Mouse (Mus musculus): ENCODE measurements at regions not wholly inside any gene's neighbourhood (a gene's known extent, or its start where the extent isn't known, plus 50 kb on each side); places are given as distances from the start of the nearest gene placed in this dataset.

DNA sequence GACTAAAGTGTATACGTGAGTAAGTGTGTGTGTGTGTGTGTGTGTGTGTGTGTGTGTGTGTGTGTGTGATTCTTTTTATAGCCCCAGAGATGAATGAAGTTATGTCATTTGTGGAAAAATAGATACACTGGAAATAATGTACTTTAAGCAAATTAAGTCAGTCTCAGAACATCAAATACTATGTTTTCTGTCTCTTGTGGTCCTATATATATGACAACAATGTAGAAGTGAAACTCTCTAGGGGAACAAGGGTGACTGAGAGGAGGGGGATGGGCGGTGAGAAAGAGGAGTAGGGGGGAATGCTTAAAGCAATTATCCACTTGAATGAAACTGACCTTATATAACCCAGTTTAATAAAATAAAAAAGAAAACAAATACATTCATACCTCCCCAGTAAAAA lies 285.5 kb downstream of the Pten start:
- Histone ChIP-seq H3K27ac (ENCODE audit: insufficient read depth, low read depth, low read length) (no peak overlapping the region), H3K36me3 (ENCODE audit: control insufficient read depth, insufficient read depth, low read length) (no peaks in the 10 kb centered on the region), H3K4me3 (ENCODE audit: insufficient read depth, low read depth, low read length) (no peak overlapping the region), H3K27me3 (replicated peaks; ENCODE audit: control insufficient read depth, insufficient read depth, low read length) (no peaks in the 10 kb centered on the region; the same call in 1 of the 2 replicates), H3K4me1 (ENCODE audit: control insufficient read depth, insufficient read depth, low read length) (no peaks in the 10 kb centered on the region)
- TF ChIP-seq POLR2A (IDR thresholded peaks at IDR 0.05; ENCODE audit: low read depth, low read length) (no peak), CTCF (conservative IDR thresholded peaks at IDR 0.05; ENCODE audit: insufficient read depth, insufficient read length, low read depth, low read length) (no peak)
- no peak for DNase-seq
- 86% methylated on average over 2 of the region's 2 CpGs for WGBS

- Histone ChIP-seq H3K4me3 (ENCODE audit: insufficient read depth, low read depth, low read length) (no peak overlapping the region), H3K27ac (ENCODE audit: insufficient read depth, low read depth, low read length) (no peak overlapping the region), H3K4me1 (ENCODE audit: control insufficient read depth, insufficient read depth, low read length) (no peaks in the 10 kb centered on the region), H3K27me3 (replicated peaks; ENCODE audit: control insufficient read depth, insufficient read depth, low read length) (no peaks in the 10 kb centered on the region; the same call in 1 of the 2 replicates), H3K36me3 (ENCODE audit: control insufficient read depth, insufficient read depth, low read length) (no peaks in the 10 kb centered on the region)
- TF ChIP-seq POLR2A (IDR thresholded peaks at IDR 0.05; ENCODE audit: low read depth, low read length) (no peak), CTCF (conservative IDR thresholded peaks at IDR 0.05; ENCODE audit: insufficient read depth, insufficient read length, low read depth, low read length) (no peak)
- no peak for DNase-seq
- WGBS, result 86% methylated on average over 3 of the region's 3 CpGs
Measured at GRCm38 (mm10) chr19:33043696-33044095, 286.4 kb downstream of the Pten start.

DNA sequence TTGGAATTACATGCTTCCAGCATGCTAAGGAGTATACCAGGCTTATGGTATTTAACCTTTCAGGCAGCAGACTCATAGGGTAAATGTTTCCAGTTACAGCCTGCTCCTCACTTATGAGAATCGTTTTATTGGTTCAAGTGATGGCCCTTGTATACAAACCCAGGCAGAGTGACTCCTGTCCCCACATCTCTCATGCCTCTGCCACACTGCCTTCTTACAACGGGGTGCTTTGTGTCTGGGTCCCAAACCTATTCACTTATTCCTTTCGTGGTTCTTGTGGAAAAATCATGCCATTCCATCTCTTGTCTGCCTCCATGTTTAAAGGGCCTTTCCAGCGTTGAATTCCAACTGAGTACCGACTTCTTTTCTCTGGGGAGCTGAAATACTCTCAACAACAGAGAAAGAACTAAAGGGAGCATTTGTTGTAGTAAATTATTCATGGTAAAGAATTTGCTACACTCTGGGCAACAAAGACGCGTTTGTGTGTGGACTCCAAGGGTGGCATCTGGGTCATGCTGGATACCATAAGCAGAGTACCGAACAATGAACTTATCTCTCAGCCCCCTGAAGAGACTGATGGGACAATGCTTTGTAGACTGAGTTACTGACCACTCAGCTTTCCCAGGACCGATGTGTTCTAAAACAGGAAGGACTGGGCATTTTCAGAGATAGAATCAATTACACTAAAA lies 291.6 kb downstream of the Pten start:
- TF ChIP-seq CTCF (conservative IDR thresholded peaks at IDR 0.05; ENCODE audit: insufficient read depth, insufficient read length, low read depth, low read length), result no peak
- TF ChIP-seq POLR2A (IDR thresholded peaks at IDR 0.05; ENCODE audit: low read depth, low read length), result no peak
- H3K27ac ChIP-seq (ENCODE audit: insufficient read depth, low read depth, low read length), result no peak overlapping the region
- WGBS, result 86% methylated on average over 9 of the region's 9 CpGs
- no peaks in the 10 kb centered on the region for H3K36me3 ChIP-seq (ENCODE audit: control insufficient read depth, insufficient read depth, low read length)
- DNase-seq, result no peak
- no peaks in the 10 kb centered on the region for H3K27me3 ChIP-seq (replicated peaks; ENCODE audit: control insufficient read depth, insufficient read depth, low read length)
- H3K4me3 ChIP-seq (ENCODE audit: insufficient read depth, low read depth, low read length), result no peak overlapping the region
- H3K4me1 ChIP-seq (ENCODE audit: control insufficient read depth, insufficient read depth, low read length), result no peaks in the 10 kb centered on the region

GRCm38 (mm10) chr19:33053199-33053867 lies 296.0 kb downstream of the Pten start:
- no peak for TF ChIP-seq CTCF (conservative IDR thresholded peaks at IDR 0.05; ENCODE audit: insufficient read depth, insufficient read length, low read depth, low read length)
- no peak for TF ChIP-seq POLR2A (IDR thresholded peaks at IDR 0.05; ENCODE audit: low read depth, low read length)
- no peaks in the 10 kb centered on the region for H3K27me3 ChIP-seq (replicated peaks; ENCODE audit: control insufficient read depth, insufficient read depth, low read length)
- H3K4me3 ChIP-seq (ENCODE audit: insufficient read depth, low read depth, low read length), result no peak overlapping the region
- WGBS, result 46% methylated on average over 4 of the region's 4 CpGs
- no peak overlapping the region for H3K27ac ChIP-seq (ENCODE audit: insufficient read depth, low read depth, low read length)
- H3K36me3 ChIP-seq (ENCODE audit: control insufficient read depth, insufficient read depth, low read length), result no peaks in the 10 kb centered on the region
- DNase-seq, result no peak
- no peaks in the 10 kb centered on the region for H3K4me1 ChIP-seq (ENCODE audit: control insufficient read depth, insufficient read depth, low read length)

- Histone ChIP-seq H3K36me3 (ENCODE audit: control insufficient read depth, insufficient read depth, low read length) (no peaks in the 10 kb centered on the region), H3K4me3 (ENCODE audit: insufficient read depth, low read depth, low read length) (no peak overlapping the region), H3K4me1 (ENCODE audit: control insufficient read depth, insufficient read depth, low read length) (no peaks in the 10 kb centered on the region), H3K27me3 (replicated peaks; ENCODE audit: control insufficient read depth, insufficient read depth, low read length) (no peaks in the 10 kb centered on the region), H3K27ac (ENCODE audit: insufficient read depth, low read depth, low read length) (no peak overlapping the region)
- DNase-seq, result no peak
- 32% methylated on average over 10 of the region's 10 CpGs for WGBS
- TF ChIP-seq POLR2A (IDR thresholded peaks at IDR 0.05; ENCODE audit: low read depth, low read length), result no peak
- no peak for TF ChIP-seq CTCF (conservative IDR thresholded peaks at IDR 0.05; ENCODE audit: insufficient read depth, insufficient read length, low read depth, low read length)
Measured at GRCm38 (mm10) chr19:33056372-33056791, 299.1 kb downstream of the Pten start.

DNA sequence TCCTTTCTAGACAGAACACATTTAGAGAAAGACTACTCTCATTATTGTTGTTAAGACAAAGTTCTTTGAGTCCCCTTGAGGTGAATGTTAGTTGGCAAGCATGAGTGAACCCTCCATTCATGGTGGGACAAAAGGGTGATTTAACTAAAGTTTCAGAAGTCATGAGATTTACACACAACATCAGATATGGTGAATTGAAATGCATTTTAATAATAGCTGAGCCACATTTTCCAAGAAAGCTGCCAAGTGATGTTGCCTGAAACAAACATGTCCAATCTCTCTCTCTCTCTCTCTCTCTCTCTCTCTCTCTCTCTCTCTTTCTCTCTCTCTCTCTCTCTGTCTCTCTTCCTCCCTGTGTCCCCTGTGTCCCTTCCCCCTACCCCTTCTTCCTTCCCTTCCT lies 303.7 kb downstream of the Pten start:
- no peaks in the 10 kb centered on the region for H3K27me3 ChIP-seq (replicated peaks; ENCODE audit: control insufficient read depth, insufficient read depth, low read length)

GRCm38 (mm10) chr19:33062165-33063058 lies 305.1 kb downstream of the Pten start:
- DNase-seq, result peak; percentile 6
- H3K27me3 ChIP-seq (replicated peaks; ENCODE audit: control insufficient read depth, insufficient read depth, low read length), result no peaks in the 10 kb centered on the region
- H3K4me1 ChIP-seq (ENCODE audit: control insufficient read depth, insufficient read depth, low read length), result no peaks in the 10 kb centered on the region
- 59% methylated on average over 8 of the region's 8 CpGs for WGBS
- no peak overlapping the region for H3K4me3 ChIP-seq (ENCODE audit: insufficient read depth, low read depth, low read length)
- no peaks in the 10 kb centered on the region for H3K36me3 ChIP-seq (ENCODE audit: control insufficient read depth, insufficient read depth, low read length)
- no peak overlapping the region for H3K27ac ChIP-seq (ENCODE audit: insufficient read depth, low read depth, low read length)
- no peak for TF ChIP-seq CTCF (conservative IDR thresholded peaks at IDR 0.05; ENCODE audit: insufficient read depth, insufficient read length, low read depth, low read length)
- TF ChIP-seq POLR2A (IDR thresholded peaks at IDR 0.05; ENCODE audit: low read depth, low read length), result no peak

More for the DNA sequence above, 303.7 kb downstream of the Pten start:
- no peaks in the 10 kb centered on the region for H3K36me3 ChIP-seq (ENCODE audit: control insufficient read depth, insufficient read depth, low read length)
- no peak overlapping the region for H3K4me3 ChIP-seq (ENCODE audit: insufficient read depth, low read depth, low read length)
- TF ChIP-seq POLR2A (IDR thresholded peaks at IDR 0.05; ENCODE audit: low read depth, low read length), result no peak
- DNase-seq, result no peak
- no peaks in the 10 kb centered on the region for H3K4me1 ChIP-seq (ENCODE audit: control insufficient read depth, insufficient read depth, low read length)
- H3K27ac ChIP-seq (ENCODE audit: insufficient read depth, low read depth, low read length), result no peak overlapping the region
